Mouse (Mus musculus) erythroblast, embryonic 14.5 days (primary cell): ENCODE measurements around the gene Sbk1. TPM values are rescaled to one million over a fixed set of nuclear protein-coding genes. Genes with fewer than 3 reads are reported as not detected.

Experiments
- H3K27me3 ChIP-seq: 2 replicates; pipeline ENCODE4 v1.6.1; 2012; ENCODE audit warnings: inconsistent platforms; ENCODE audit not compliant: control insufficient read depth
- H3K36me3 ChIP-seq: 2 replicates; pipeline ENCODE4 v1.6.1; 2012; ENCODE audit warnings: mild to moderate bottlenecking, inconsistent platforms; ENCODE audit not compliant: control insufficient read depth
- H3K4me1 ChIP-seq: 2 replicates; pipeline ENCODE4 v1.6.1; 2012; ENCODE audit warnings: inconsistent platforms; ENCODE audit not compliant: control insufficient read depth
- H3K4me3 ChIP-seq: replicated peaks from 2 replicates; pipeline ENCODE3; 2012; ENCODE audit warnings: moderate library complexity, mild to moderate bottlenecking, inconsistent platforms
- H3K9me3 ChIP-seq: 2 replicates; pipeline ENCODE4 v1.6.1; 2012; ENCODE audit warnings: low read length, inconsistent platforms, mixed read lengths; ENCODE audit not compliant: control insufficient read depth
- GATA1 ChIP-seq: IDR thresholded peaks from 2 replicates; pipeline ENCODE4 v1.6.1; 2012; ENCODE audit warnings: low read length, inconsistent platforms, mixed read lengths
- TAL1 ChIP-seq: IDR thresholded peaks from 3 replicates; pipeline ENCODE4 v1.6.1; 2012; ENCODE audit warnings: low read length, inconsistent platforms, mixed read lengths
- polyA plus RNA-seq: library from polyadenylated mRNA; stranded (reverse); fragments of >175 nt; gene quantifications from 2 replicates; pipeline ENCODE4 v1.2.3, GENCODE M21; 2012

Sbk1 gene
- 0.05 and 0.06 TPM in 2 replicates for polyA plus RNA-seq

GRCm38 (mm10) chr7:126271712-126272683 is at the start of gene Sbk1:
Gene Sbk1 (plus strand): TSS chr7:126272619.
- no peaks in the 10 kb centered on the region for H3K9me3 ChIP-seq
- H3K4me1 ChIP-seq = peaks cover 13% of the 10 kb centered on the region
- peak within 1 kb of the TSS; percentile 61 for H3K4me3 ChIP-seq
- TF ChIP-seq TAL1 = no peak
- no peaks in the 10 kb centered on the region for H3K36me3 ChIP-seq
- peaks cover 77% of the 10 kb centered on the region for H3K27me3 ChIP-seq

GRCm38 (mm10) chr7:126222753-126223152 is 49.7 kb upstream of the Sbk1 start:
- Histone ChIP-seq H3K27me3 (no peaks in the 10 kb centered on the region), H3K4me3 (no peak overlapping the region), H3K9me3 (no peaks in the 10 kb centered on the region), H3K36me3 (no peaks in the 10 kb centered on the region), H3K4me1 (no peaks in the 10 kb centered on the region)
- no peak for TF ChIP-seq TAL1
- TF ChIP-seq GATA1 = no peak

- no peaks in the 10 kb centered on the region for H3K4me1 ChIP-seq
- TF ChIP-seq GATA1 (no peak), TAL1 (no peak)
Observed at GRCm38 (mm10) chr7:126226136-126226535, 46.3 kb upstream of the Sbk1 start.

GRCm38 (mm10) chr7:126230357-126231148 is 41.9 kb upstream of the Sbk1 start:
- no peaks in the 10 kb centered on the region; the same call in 1 of the 2 replicates for H3K4me1 ChIP-seq
- no peak overlapping the region for H3K4me3 ChIP-seq
- no peak for TF ChIP-seq GATA1
- no peak for TF ChIP-seq TAL1
- no peaks in the 10 kb centered on the region for H3K9me3 ChIP-seq
- H3K36me3 ChIP-seq = no peaks in the 10 kb centered on the region
- H3K27me3 ChIP-seq = no peaks in the 10 kb centered on the region

More at GRCm38 (mm10) chr7:126226136-126226535, 46.3 kb upstream of the Sbk1 start:
- Histone ChIP-seq H3K9me3 (no peaks in the 10 kb centered on the region), H3K27me3 (no peaks in the 10 kb centered on the region), H3K36me3 (no peaks in the 10 kb centered on the region), H3K4me3 (no peak overlapping the region)

GRCm38 (mm10) chr7:126232345-126233071 is 39.9 kb upstream of the Sbk1 start:
- TF ChIP-seq TAL1 (no peak), GATA1 (no peak)
- no peaks in the 10 kb centered on the region for H3K27me3 ChIP-seq
- no peaks in the 10 kb centered on the region for H3K36me3 ChIP-seq
- peaks cover 3% of the 10 kb centered on the region for H3K4me1 ChIP-seq
- H3K9me3 ChIP-seq = no peaks in the 10 kb centered on the region
- H3K4me3 ChIP-seq = no peak overlapping the region

- H3K9me3 ChIP-seq = no peaks in the 10 kb centered on the region
- H3K27me3 ChIP-seq = no peaks in the 10 kb centered on the region
- TF ChIP-seq TAL1 = no peak
- no peak for TF ChIP-seq GATA1
- H3K4me3 ChIP-seq = no peak overlapping the region
- H3K4me1 ChIP-seq = peaks cover 3% of the 10 kb centered on the region
- H3K36me3 ChIP-seq = no peaks in the 10 kb centered on the region
Observed at GRCm38 (mm10) chr7:126234611-126235010, 37.8 kb upstream of the Sbk1 start.

- no peaks in the 10 kb centered on the region for H3K9me3 ChIP-seq
- TF ChIP-seq TAL1 (no peak), GATA1 (no peak)
- no peaks in the 10 kb centered on the region for H3K27me3 ChIP-seq
- no peak overlapping the region for H3K4me3 ChIP-seq
- peaks cover 5% of the 10 kb centered on the region for H3K4me1 ChIP-seq
- no peaks in the 10 kb centered on the region for H3K36me3 ChIP-seq
Observed at GRCm38 (mm10) chr7:126236083-126236793, 36.2 kb upstream of the Sbk1 start.

- no peaks in the 10 kb centered on the region for H3K27me3 ChIP-seq
- H3K9me3 ChIP-seq = no peaks in the 10 kb centered on the region
- TF ChIP-seq TAL1 (no peak), GATA1 (no peak)
- H3K4me1 ChIP-seq = peaks cover 5% of the 10 kb centered on the region
- H3K36me3 ChIP-seq = no peaks in the 10 kb centered on the region
- H3K4me3 ChIP-seq = no peak overlapping the region
Observed at GRCm38 (mm10) chr7:126236794-126237192, 35.6 kb upstream of the Sbk1 start.
